Mouse (Mus musculus) gastrocnemius, postnatal 25 days (tissue): ENCODE data around the gene Lrrc75b. TPM values are rescaled to one million over a fixed set of nuclear protein-coding genes. Genes with fewer than 3 reads are reported as not detected.

Experiments
- DNase-seq: peaks from one replicate; pipeline ENCODE4 v3.0.0; 2022
- total RNA-seq, 2 experiments: library from RNA; stranded (reverse); gene quantifications; 1 replicate in 1 of 2; 2 replicates in 1 of 2; pipeline ENCODE4 v1.2.3; 2021

Gene Lrrc75b
- total RNA-seq, 2 experiments from 2014 or later, result 0.26 to 0.38 TPM

DNA sequence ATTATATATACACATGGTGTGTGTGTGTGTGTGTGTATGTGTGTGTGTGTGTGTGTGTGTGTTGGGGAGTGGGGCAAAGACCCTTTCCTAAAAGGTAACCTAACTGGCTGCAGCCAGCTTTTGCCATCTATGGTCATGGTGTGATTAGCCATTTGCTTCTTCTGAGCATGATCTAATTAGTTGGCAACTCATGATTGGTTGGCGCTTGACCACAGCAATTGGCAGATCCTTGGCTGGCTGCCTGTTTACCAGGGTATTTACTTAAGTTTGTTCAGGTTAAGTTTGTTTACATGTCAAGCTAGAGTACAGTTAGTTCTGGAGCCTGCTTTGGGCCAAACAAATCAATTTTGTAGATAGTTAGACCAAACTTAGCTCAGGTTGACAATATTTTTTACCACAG is 58.5 kb downstream of the Lrrc75b start:
- DNase-seq, result no peak

DNA sequence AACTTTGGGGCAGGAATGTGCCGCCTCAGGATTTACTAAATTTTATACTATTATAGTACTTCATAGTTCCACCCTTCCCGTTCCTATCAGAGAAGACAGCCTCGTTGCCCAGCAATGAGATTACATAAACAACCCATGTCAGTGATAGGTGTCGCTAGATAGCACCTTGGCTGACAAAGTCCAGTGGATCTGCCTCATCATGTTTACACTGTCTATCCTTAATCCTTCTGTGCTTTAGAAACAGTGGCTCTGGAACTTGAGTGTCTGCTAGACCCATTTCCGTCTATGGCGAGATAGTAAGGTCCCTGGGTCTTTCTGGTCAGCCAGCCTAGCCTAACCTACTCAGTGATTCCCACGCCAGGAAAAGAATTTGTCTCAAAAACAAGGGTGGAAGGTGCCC is 59.8 kb downstream of the Lrrc75b start:
- DNase-seq, result no peak

Other genes with a start within 250 kb of the Lrrc75b start
- gene Adora2a, start 243.5 kb downstream of the Lrrc75b start, total RNA-seq, result 1 to 10 TPM; 1.0 to 1.4 TPM
- gene Upb1, start 159.2 kb downstream of the Lrrc75b start, total RNA-seq, result not detected
- gene Snrpd3, start 42.8 kb downstream of the Lrrc75b start, total RNA-seq, result 10 to 100 TPM; 67.4 to 70.3 TPM
- 10 to 100 TPM; 50.4 to 52.1 TPM for gene Gucd1, start 42.4 kb downstream of the Lrrc75b start, total RNA-seq
- under 1 TPM in 1 of 2 experiments, not detected in 1; 0.64 TPM for gene Ggt1, start 1.3 kb upstream of the Lrrc75b start, total RNA-seq
- gene Ggt5, start 29.0 kb upstream of the Lrrc75b start, total RNA-seq, result 1 to 10 TPM; 4.9 to 5.3 TPM
- gene Susd2, start 83.7 kb upstream of the Lrrc75b start, total RNA-seq, result 1 to 10 TPM; 1.3 to 1.8 TPM
- gene Cabin1, start 204.0 kb upstream of the Lrrc75b start, total RNA-seq, result 1 to 10 TPM; 8.3 to 8.8 TPM
- 10 to 100 TPM; 38.0 to 44.6 TPM for gene Ddt, start 213.1 kb upstream of the Lrrc75b start, total RNA-seq
- not detected for gene Gm20441, start 220.6 kb upstream of the Lrrc75b start, total RNA-seq
- 1 to 10 TPM; 4.0 to 4.7 TPM for gene Gstt3, start 221.1 kb upstream of the Lrrc75b start, total RNA-seq
- 1 to 10 TPM; 5.5 to 6.2 TPM for gene Gstt1, start 238.3 kb upstream of the Lrrc75b start, total RNA-seq